Mouse (Mus musculus): ENCODE results near the gene Mpv17l.

DNA sequence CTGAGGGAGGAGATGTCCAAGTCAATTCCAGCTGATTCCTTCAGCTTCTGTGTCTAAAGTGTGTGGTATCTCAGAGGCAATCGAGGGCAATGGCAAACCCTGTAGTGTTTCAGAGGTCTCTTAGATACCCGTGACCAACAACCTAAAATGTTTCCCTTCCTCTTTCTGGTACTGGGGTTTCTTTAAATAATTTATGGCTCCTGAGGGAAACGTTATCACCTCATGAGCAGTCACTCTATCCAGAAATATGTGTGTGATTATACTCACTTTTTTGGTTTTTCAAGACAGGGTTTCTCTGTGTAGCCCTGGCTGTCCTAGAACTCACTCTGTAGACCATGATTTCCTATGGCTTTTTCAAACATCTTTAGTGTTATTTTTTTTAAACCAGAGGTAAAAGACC, 4.3 kb downstream of the Mpv17l start:
- TF ChIP-seq POLR2A (IDR thresholded peaks at IDR 0.05; ENCODE audit: insufficient read depth, low read depth, low read length): no peak
- no peak for TF ChIP-seq CTCF (IDR thresholded peaks at IDR 0.05)
